Mouse (Mus musculus): ENCODE results near the gene T2.
A peak's percentile ranks its signal among the peaks of the same experiment; 100 is the strongest.

T2 gene

DNA sequence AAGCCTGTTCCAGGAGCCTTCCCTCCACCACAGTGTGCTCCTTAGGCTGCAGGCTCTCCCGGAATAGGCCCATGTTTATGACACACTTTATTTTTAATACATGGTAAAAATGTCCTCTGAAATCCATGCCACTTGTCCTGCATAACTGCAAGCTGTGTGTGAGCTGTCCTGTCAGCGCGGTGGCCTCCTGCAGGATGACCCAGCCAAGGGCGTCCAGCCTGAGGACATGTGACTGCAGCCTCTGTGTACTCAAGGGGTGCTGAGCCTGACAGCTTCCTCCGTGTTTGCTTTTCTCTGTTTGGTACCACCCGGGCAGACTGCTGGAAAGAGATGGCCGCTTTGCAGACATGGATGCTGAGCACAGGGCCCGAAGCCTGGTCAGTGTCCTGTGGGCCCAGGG, 61.1 kb downstream of the T2 start:
- DNase-seq (ENCODE audit: low read depth, low spot score): no peak

DNA sequence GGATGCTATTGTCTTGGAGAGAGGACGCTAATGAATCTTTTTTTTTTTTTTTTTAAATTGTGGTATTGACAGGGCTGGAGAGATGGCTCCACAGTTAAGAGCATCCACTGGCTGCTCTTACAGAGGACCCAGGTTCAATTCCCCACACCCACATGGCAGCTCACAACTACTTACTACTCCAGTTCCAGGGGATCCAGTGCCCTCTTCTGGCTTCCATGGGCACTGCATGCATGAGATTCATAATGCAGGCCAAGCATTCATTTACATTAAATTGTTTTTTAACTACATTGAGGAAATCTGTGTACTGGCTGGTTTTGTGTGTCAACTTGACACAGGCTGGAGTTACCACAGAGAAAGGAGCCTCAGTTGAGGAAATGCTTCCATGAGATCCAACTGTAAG, 64.9 kb downstream of the T2 start:
- no peak for DNase-seq (ENCODE audit: low read depth, low spot score)

DNA sequence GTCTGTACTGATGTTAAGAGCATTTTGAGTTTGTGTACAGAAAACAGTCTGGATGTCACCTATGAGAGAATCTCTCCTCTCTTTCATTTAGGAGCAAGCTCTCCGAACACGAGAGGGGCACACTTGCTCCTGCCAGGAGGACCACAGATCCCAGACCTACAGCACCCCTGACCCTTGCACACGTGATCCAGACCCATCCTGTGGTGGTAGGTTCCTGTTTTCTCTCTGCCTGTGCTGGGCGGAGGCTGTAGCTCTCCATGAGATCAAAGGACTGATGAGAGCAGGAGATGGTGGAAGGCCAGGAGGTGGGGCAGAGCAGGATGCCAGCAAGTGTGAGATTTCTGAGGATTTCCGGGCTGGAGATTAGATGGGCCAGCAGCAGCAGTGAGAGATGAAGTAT, 65.7 kb downstream of the T2 start:
- DNase-seq (ENCODE audit: low read depth, low spot score): no peak

DNA sequence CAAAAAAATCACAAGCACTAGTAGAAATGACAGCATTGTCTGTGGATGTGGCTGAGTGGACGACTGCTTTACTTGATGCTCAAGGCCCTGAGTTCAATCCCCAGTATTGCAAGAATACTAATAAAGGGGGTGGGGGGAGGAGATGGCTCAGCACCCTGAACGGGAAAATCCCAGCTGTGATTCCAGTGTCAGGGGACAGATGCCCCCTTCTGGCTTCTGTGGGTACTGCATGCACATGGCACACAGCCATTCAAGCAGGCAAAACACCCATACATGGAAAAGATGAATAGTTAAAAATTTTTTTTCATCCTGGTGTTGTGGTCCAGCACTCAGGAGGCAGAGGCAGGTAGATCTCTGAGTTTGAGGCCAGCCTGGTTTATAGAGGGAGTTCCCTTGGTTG, 67.5 kb downstream of the T2 start:
- no peak for DNase-seq (ENCODE audit: low read depth, low spot score)

DNA sequence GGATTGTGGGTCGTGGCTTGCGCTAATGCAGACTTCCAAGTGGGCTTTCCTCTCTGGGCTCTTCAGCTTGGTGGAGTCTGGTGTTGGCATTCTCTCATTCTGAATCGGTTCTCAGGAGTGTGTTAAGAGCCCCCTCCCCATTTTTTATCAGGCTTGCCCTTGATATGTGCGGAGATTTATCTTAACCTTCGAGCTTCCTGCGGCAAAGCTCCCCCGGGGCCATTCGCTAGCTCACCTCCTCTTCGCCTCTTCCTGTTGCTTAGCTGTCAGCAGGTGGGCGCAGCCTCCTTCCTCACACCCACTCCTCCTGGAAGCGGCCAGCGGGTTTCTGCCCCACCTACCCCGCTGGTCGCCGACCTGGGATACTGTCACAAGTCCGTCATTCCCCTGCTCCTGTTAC, 73.6 kb downstream of the T2 start:
- no peak for DNase-seq (ENCODE audit: low read depth, low spot score)

DNA sequence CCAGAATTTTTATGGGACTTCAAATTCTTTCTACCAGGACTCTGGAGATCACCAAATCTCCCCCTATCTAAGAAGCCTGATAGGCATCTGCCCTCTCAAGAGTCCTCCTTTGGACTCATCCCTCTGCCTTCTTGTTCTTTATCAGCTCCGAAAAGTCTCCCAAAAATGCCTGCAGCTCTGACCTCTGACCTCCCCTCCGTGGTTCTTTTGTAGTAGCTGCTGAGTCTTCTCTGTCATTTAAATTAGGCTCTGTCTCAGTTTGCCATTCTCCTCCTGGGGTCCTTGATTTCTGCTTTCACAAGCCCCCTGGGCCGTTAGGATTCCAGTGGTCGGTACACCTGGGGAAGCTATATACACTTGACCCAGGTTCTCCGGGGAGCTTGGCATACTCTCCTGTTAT, 74.1 kb downstream of the T2 start:
- no peak for DNase-seq (ENCODE audit: low read depth, low spot score)

DNA sequence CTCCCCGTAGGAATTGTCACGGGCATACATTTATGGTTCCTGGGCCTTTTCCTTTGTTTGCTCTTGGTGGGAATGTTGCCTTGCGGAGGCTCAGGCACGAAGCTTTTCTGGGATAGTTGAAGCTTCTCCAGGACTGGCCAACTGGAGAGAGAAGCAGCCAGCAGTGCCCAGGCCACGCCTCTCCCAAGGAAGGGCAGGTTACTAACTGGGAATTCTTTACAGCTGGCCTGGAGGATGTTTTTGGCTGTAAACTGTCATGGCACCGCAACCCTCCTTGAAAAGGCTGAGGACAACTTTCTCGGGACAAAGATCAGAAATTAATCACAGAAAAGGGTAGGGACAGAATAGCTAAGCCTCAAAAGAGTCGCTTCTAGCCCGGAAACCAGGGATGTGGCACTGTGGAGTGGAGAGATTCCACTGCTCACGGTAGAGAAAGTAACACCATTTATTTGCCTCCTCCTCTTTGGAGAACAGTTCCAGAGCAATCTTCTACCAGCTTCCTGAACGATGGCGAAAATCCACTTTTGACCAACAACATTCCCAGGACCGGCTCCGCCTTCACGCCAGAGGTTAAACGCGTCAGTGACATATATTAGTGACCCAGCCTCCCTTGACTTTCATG, 76.5 kb downstream of the T2 start:
- no peak for DNase-seq (ENCODE audit: low read depth, low spot score)

DNA sequence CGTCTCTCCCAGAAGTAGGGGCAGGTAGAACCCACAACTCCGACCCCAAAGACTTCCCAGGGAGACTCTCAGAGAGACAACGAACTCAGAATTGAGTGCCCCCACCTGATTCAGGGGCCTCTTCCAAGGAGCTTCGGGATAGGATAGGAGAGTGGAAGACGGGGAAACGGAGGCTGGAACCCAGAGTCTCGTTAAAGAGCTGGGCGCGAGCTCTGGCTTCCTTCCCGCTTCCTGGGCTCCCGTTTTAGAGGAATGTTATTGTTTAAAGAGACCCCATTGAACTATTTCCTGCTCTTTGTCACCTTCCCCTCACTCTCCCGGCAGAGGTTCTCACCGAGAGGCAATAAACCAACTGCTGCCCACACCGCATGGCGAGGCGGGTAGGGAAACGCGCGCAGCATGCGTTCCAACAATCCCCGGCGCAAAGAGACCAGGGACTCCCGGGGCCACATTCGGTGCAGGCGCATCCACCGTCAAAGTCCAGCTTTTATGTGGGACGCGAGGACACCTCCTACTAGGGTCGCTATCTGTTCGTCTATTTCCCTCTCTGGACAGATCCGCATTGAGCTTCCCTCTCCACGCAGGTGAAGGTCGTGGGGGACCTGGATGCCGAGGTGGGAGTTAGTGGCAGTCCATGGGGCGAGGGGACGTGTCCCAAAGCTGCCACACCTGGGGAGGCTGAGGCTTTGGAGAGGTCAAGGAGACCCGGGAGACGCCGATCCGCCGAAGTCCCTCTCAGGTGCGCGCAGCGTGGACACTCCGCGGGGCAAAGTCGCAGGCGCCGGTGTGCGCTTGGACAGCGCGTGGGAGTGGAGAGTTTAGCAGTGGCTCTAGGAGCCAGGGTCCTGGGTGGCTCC, 77.6 kb downstream of the T2 start:
- DNase-seq (ENCODE audit: low read depth, low spot score): no peak

DNA sequence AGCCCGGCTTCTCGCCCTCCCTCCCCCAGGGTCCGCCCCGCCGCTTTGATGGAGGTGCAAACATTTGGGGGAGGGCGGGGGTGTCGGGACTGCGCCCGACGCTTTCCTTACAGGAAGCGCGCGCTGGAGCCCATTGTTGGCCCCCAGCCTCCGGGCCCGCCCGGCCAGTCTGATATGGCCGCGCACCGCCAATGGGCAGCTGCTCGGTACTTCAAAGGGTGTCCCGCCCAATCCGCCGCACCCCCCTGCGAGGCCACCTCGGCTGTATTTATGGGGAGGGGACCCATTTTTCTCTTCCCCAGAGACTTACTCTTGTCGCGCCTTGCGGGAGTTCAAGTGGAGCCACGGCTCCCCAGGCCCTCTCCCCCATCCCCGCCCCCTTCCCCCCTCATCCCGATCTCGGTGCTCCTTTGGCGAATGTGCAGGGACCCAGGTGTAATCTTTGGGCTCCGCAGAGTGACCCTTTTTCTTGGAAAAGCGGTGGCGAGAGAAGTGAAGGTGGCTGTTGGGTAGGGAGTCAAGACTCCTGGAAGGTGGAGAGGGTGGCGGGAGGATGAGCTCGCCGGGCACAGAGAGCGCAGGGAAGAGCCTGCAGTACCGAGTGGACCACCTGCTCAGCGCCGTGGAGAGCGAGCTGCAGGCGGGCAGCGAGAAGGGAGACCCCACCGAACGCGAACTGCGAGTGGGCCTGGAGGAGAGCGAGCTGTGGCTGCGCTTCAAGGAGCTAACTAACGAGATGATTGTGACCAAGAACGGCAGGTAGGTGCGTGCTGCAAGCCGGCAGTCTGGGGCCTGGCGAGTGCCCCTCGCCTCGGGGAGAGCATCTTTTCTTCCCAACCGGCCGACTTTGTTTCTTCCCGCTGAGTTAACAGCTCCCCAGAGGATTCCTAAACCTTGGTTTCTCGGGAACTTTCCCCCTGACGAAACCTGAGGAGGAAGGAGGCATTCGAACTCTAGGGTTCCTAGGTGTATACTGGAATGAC, 78.5 kb downstream of the T2 start, which contains the start of gene T:
T (plus strand) TSS at position 446 of the 983 bp plus-strand sequence.
- DNase-seq (ENCODE audit: low read depth, low spot score): no peak

DNA sequence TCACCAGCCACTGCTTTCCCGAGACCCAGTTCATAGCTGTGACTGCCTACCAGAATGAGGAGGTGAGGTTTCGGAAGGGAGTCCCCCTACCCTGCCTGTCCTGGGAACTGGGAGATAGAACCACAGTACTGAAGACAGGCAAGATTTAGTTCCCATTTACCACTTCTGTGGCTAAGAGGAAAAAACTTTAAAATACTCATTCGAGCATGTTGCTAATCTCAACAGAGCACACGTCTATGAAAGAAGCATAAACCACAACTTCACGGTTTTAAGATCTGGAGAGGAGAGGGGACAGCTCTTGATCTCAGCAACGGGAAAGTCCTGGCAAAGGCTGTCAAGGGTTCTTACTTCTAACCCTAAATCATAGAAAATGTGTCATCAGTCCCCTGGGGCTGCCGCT, 80.4 kb downstream of the T2 start:
- no peak for DNase-seq (ENCODE audit: low read depth, low spot score)

DNA sequence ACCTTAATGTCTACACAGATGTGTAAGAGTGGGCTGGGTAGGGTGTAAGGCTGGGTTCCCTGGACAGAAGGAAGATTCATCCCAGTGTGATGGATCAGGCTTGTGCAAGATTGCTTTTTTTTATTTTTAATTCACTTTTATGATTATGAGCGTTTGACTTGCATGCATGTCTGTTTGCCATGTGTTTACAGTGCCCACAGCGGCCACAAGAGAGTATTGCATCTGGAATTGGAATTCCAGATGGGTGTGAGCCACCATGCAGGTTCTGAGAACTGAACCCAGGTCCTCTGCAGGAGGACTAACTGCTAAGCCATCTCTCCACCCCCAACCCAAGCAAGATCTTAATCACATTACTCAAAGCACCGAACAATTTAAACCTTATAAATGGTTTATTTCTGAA, 88.3 kb downstream of the T2 start:
- DNase-seq (ENCODE audit: low read depth, low spot score): no peak

DNA sequence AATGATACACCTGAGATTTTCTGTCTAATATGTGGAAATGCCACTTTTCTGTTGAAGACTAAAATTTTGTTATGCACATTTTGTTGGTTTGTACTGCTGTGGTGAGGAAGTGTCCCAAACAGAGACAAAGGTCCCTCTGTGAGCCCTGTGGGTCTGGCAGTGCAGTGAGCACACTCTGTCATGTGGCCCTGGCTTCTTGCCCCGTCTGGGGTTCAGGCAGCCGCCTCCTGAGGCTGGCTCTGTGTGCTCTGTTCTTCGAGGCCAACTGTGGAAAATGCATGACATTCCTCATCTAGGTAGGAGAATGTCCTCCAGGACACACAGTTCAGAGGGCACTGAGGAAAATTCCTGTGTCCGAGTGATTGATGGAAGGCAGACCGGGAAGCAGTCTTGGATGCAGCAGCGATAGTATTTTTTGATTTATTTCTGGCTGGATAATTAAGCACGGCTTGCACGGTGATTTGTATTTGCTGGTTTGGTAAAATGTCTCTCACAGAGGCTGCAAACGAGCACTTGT, 91.9 kb downstream of the T2 start:
- no peak for DNase-seq (ENCODE audit: low read depth, low spot score)

DNA sequence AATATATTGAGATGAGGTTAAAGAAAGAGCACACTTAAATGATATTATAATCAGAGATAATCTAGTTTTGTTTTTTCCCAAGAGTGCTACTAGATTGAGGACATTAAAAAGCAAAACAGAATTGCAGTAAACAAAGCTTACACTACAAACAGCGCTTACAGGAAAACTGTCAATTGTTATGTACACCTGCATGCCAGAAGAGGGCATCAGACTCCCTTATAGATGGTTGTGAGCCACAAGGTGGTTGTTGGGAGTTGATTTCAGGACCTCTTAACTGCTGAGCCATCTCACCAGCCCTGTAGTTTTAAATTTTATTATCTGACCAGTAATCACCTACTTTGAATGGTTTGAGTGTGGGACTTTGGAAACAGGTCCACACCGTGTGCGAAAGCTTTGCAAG, 92.5 kb downstream of the T2 start:
- no peak for DNase-seq (ENCODE audit: low read depth, low spot score)

DNA sequence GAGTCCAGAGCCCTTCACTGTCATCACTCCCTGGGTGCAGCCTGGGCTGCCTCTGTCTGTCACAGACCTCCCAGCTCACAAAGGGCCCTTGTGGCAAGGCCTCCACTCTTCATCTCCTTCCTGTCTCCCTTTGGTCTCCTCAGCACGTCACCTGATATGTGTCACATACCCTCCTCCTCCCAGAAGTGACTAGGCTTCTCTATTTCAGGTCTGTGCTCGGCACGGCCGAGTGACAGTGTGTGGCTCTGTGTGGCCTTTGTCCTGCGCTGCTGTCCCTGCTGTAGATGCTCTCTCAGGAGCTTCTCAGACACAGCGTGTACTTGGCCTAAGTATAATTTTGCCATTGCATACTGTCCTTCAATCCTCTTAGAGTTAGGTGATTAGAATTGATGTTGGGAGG, 99.4 kb downstream of the T2 start:
- DNase-seq (ENCODE audit: low read depth, low spot score): no peak

DNA sequence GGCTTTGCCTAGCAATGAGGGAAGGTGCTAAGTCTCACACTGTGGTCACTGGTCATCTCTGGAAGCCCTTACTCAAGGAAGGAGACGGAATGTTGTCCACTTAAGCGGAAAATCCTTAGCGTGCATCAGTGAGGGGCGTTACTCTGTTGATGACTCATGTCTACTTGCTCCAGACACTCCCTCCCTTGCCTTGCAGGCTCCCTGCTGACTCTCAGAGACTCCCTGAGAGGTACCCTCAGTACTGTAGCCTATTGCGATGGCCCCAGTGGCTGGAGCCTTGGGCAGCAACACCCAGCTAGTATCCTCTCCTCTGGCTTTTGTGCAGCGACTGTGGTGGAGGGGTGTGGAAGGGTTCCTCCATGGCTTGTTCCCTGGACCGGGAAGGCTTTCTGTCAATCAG, 99.8 kb downstream of the T2 start:
- DNase-seq (ENCODE audit: low read depth, low spot score): no peak

DNA sequence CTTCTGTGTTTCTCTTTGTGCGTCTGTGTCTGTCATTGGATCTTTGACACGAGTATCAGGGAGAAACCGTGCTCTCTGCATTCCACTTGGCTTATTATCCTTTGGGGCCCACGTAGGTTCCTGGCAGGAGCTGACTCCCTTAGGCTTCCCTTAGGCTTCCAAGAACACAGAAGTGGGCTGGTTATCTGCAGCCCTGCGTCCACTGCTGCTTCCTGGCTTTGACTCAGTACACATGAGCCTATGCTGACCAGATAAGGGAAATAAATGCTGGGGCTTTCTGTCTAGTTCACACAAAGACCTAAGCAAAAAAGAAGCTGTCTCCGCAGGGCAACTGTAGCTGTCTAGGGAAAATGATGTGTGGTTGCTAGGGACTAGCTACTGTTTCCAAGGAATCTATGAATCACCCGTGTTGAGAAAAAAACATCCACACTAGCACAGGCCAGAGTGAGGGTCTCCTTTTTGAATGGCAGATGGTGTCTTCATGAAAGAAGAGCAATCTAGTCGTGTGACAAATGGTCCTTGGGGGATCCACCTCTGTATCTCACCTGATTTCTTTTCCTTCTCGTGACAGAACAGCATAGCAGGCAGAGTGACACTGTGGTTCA, 101.2 kb downstream of the T2 start:
- peak; percentile 9 for DNase-seq (ENCODE audit: low read depth, low spot score)

DNA sequence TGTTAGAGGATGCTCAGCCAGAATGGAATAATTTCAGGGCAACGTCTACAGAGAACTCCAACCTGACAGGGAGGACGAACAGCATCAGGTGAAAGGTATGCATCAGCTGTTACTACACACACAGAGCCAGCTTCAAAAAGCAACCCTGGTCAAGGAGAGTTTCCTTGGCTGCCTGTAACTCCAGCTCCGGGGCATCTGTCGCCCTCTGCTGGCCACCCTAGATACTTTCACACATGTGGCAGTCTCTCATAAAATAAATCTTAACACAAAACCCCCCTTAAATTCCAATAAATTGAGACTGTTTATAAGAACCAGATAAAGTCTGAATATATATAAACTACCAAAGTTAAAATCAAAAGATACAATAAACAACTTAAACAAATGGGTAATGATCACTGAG, 105.8 kb downstream of the T2 start:
- DNase-seq (ENCODE audit: low read depth, low spot score): no peak

DNA sequence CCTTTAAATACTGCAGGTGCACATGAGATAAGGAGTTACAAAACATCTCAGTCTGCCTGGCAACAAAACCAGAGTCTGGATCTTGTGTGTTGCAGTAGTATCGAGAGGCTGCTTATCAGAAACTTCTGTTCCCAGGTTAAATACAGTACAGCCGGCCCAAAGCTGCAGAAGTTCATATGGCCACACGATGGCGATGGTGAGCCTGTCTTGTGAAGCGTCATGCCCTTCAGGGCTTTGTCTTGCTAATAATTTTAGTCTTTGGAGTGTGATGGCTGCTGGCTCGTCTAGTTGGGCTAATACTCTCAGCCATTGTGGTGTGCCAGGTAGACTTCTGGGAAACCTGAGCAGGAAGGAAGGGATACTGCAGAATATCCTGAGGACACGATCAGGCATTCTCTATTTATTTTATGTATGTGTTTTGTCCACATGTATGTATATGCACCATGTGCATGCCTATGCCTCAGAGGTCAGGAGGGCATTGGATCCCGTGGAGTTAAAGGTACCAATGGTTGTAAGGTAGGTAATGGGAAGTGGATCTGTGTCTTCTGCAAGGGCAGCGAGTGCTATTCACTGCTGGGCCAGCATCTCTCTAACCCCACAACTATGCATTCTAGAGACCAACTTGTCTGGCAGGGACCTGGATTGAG, 107.8 kb downstream of the T2 start:
- DNase-seq (ENCODE audit: low read depth, low spot score): no peak

DNA sequence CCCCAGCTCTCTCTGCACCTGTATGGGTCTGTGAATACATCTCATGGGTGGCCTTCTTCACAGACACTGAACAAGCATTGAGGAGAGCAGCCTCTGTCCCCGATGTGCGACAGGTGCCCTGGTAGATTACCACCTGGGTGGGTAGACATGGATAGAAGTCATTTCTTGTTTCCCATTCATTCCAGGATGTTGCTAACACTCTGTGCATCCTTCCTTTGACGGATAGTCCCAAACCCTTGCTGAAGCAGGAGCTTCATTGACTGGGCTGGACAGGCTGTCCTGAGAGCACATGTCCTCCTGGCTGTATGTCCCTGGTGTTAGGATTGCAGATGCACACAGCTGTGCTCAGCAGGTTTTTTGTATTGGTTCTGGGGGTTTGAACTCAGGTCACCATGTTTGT, 112.0 kb downstream of the T2 start:
- no peak for DNase-seq (ENCODE audit: low read depth, low spot score)

DNA sequence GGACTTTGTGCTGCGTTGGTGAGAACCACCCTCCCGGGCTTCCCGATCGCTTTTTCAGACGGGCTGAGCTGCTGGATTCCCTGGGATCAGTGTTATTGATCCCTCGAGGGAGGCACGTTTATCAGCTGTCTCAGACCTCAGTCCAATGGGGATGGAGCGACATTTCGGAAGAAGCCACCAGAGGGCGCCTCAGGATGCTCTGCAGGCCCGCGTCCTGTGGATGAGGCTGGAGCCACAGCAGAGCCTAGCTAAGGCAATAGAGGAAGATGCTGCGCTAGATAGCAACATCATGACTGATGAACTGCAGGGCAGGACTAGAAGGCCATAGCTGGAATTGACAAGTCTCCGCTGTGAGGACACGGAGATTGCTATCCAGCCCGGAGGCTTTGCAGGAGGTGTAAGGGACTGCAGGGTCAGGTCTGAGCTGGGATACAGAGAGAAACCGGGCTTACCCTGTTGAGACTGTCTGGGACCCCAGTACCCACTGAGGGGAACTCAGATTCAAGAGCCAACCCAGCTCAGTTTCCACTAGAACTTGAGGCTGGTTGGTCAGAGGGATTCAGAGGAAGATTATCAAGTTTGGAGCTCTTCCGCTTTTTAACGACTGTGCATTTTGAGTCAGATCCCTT, 113.0 kb downstream of the T2 start:
- peak; percentile 49 for DNase-seq (ENCODE audit: low read depth, low spot score)

Measured in telencephalon, adult 2 months (tissue).